8 mouse cellular contexts compared by ENCODE assay signal in genomic region chr11:34314534-34315379, GRCm38 (mm10). TPM values are rescaled to one million over a fixed set of nuclear protein-coding genes. Genes with fewer than 3 reads are reported as not detected.
DNase-seq lines count a peak whose midpoint lies in the region; ATAC-seq and TF ChIP-seq lines count a peak whose summit lies in the region.

Fam196b (plus strand) TSS chr11:34314822.

- DNase-seq in heart, adult 2 months, result no peak
- no peak for DNase-seq in heart, adult 11 months
- peak; percentile 13 for DNase-seq in adipocyte (ENCODE audit: low spot score)
- peak; percentile 57 for DNase-seq in induced T-regulatory cell, adult 2 months (ENCODE audit: low read depth)
- no peak for DNase-seq in urinary bladder, postnatal 25 days (ENCODE audit: low spot score)

- WGBS in heart, adult 2 months, result 14% methylated on average over 13 of the region's 13 CpGs
- WGBS in forebrain, embryonic 12.5 days, result under 1% methylated on average over 13 of the region's 13 CpGs
- 4% methylated on average over 13 of the region's 13 CpGs for WGBS in limb, embryonic 15.5 days
- WGBS in olfactory bulb, adult 2 months, result 5% methylated on average over 13 of the region's 13 CpGs

- no peak for TF ChIP-seq POLR2A in heart, adult 2 months (IDR thresholded peaks at IDR 0.05; ENCODE audit: insufficient read depth, low read depth, low read length)
- TF ChIP-seq POLR2A in olfactory bulb, adult 2 months (IDR thresholded peaks at IDR 0.05; ENCODE audit: insufficient read depth, low read depth, low read length), result no peak

- H3K4me3 ChIP-seq in heart, adult 2 months, result no peak within 1 kb of the TSS
- peak within 1 kb of the TSS; percentile 26 for H3K4me3 ChIP-seq in forebrain, embryonic 12.5 days (replicated peaks)
- H3K4me3 ChIP-seq in limb, embryonic 15.5 days, result peak within 1 kb of the TSS; percentile 33
- H3K4me3 ChIP-seq in olfactory bulb, adult 2 months (ENCODE audit: insufficient read depth, low read depth, low read length), result peak within 1 kb of the TSS; percentile 40

- peak within 1 kb of the TSS; percentile 50 for H3K4me2 ChIP-seq in forebrain, embryonic 12.5 days
- peak within 1 kb of the TSS; percentile 47 for H3K4me2 ChIP-seq in limb, embryonic 15.5 days

- no peak within 1 kb of the TSS for H3K9ac ChIP-seq in heart, adult 2 months (ENCODE audit: low read depth, low read length)
- no peak within 1 kb of the TSS for H3K9ac ChIP-seq in forebrain, embryonic 12.5 days
- H3K9ac ChIP-seq in limb, embryonic 15.5 days, result no peak within 1 kb of the TSS

- ATAC-seq in forebrain, embryonic 12.5 days (ENCODE audit: low FRiP score), result peak; percentile 77
- no peak for ATAC-seq in limb, embryonic 15.5 days (ENCODE audit: insufficient number of reproducible peaks, low FRiP score, low TSS enrichment, low read depth)

- H3K27me3 ChIP-seq in heart, adult 2 months (ENCODE audit: control insufficient read depth, insufficient read depth, low read length), result no peaks in the 10 kb centered on the region
- peaks cover 3% of the 10 kb centered on the region; the same call in 1 of the 2 replicates for H3K27me3 ChIP-seq in forebrain, embryonic 12.5 days
- no peaks in the 10 kb centered on the region for H3K27me3 ChIP-seq in limb, embryonic 15.5 days

- H3K79me2 ChIP-seq in heart, adult 2 months (replicated peaks; ENCODE audit: control insufficient read depth, insufficient read depth, low read length), result no peaks in the 10 kb centered on the region

- no peak within 1 kb of the TSS for H3K27ac ChIP-seq in heart, adult 2 months
- no peak within 1 kb of the TSS for H3K27ac ChIP-seq in forebrain, embryonic 12.5 days
- H3K27ac ChIP-seq in limb, embryonic 15.5 days, result no peak within 1 kb of the TSS
- 0 out of 2 replicates have a peak within 1 kb of the TSS, but pooled peaks have one; percentile 63 for H3K27ac ChIP-seq in olfactory bulb, adult 2 months (ENCODE audit: insufficient read depth, low read depth, low read length)

- H3K4me1 ChIP-seq in heart, adult 2 months (ENCODE audit: control insufficient read depth, insufficient read depth, low read length), result no peaks in the 10 kb centered on the region
- peaks cover 16% of the 10 kb centered on the region for H3K4me1 ChIP-seq in forebrain, embryonic 12.5 days
- 0 out of 2 replicates have a peak, but pooled peaks cover 5% of the 10 kb centered on the region for H3K4me1 ChIP-seq in limb, embryonic 15.5 days
- H3K4me1 ChIP-seq in olfactory bulb, adult 2 months (ENCODE audit: control insufficient read depth, insufficient read depth, low read length), result peaks cover 2% of the 10 kb centered on the region; the same call in 1 of the 2 replicates

- H3K9me3 ChIP-seq in forebrain, embryonic 12.5 days, result no peaks in the 10 kb centered on the region
- no peaks in the 10 kb centered on the region for H3K9me3 ChIP-seq in limb, embryonic 15.5 days

- H3K36me3 ChIP-seq in heart, adult 2 months (ENCODE audit: control insufficient read depth, insufficient read depth, low read length), result no peaks in the 10 kb centered on the region
- H3K36me3 ChIP-seq in forebrain, embryonic 12.5 days (replicated peaks), result no peaks in the 10 kb centered on the region
- no peaks in the 10 kb centered on the region for H3K36me3 ChIP-seq in limb, embryonic 15.5 days

- TF ChIP-seq CTCF in heart, adult 2 months (IDR thresholded peaks at IDR 0.05), result peak; percentile 64
- no peak for TF ChIP-seq CTCF in olfactory bulb, adult 2 months (IDR thresholded peaks at IDR 0.05; ENCODE audit: insufficient read depth, low read depth, low read length)

- intact Hi-C loops in heart, adult 2 months (cut with DNase I), result loop anchor here (2.0 kb wide), 1 partner anchor 500 kb away; no protein-coding TSS in a partner anchor

- no peak for TF ChIP-seq EP300 in heart, adult 2 months (IDR thresholded peaks at IDR 0.05; ENCODE audit: insufficient read depth, low read depth, low read length)

RNA-seq across cellular contexts. Expression of gene Fam196b, which starts in this region (rescaled TPM):
- not detected for total RNA-seq in heart, adult 2 months (2021)
- polyA plus RNA-seq in heart, adult 2 months (2012; rRNA removed), result 0.06 TPM in 2 replicates
- 0.86 and 1.7 TPM in 2 replicates for polyA plus RNA-seq in forebrain, embryonic 12.5 days (2016; fragmentation: Nextera tagmentation; extraction: Ambion mirVana)
- polyA plus RNA-seq in limb, embryonic 15.5 days (2015; fragmentation: Nextera tagmentation; extraction: Ambion mirVana), result 0.78 and 0.88 TPM in 2 replicates
- polyA plus RNA-seq in olfactory bulb, adult 2 months (2012; ENCODE audit: insufficient read depth, insufficient read length, low replicate concordance, missing spikeins), result not detected in 2 replicates

Comparison
In these comparisons a context has a peak if more than half of its experiments do, and no peak if none do; other contexts are left out.
1. DNase-seq: peak in adipocyte (single experiment) and induced T-regulatory cell, adult 2 months (single experiment); none in heart, adult 2 months (0 of 2), heart, adult 11 months (single experiment) and urinary bladder, postnatal 25 days (single experiment).